Mouse (Mus musculus) bone marrow, adult 2 months (tissue): ENCODE results near the gene Olfr304. TPM values are rescaled to one million over a fixed set of nuclear protein-coding genes. Genes with fewer than 3 reads are reported as not detected.

Experiments
- H3K27ac ChIP-seq: fragments of 200-500 bp; 2 replicates; pipeline ENCODE4 v1.5.1; 2012; ENCODE audit warnings: low read depth, mild to moderate bottlenecking, control low read depth, inconsistent platforms, low read length; ENCODE audit not compliant: control insufficient read depth, poor library complexity, insufficient read depth
- H3K4me1 ChIP-seq: fragments of 200-500 bp; 2 replicates; pipeline ENCODE4 v1.6.1; 2011; ENCODE audit warnings: low read length; ENCODE audit not compliant: control insufficient read depth, insufficient read depth
- H3K4me3 ChIP-seq: fragments of 200-500 bp; replicated peaks from 2 replicates; pipeline ENCODE3; 2011; ENCODE audit warnings: mild to moderate bottlenecking, low read depth, low read length, control low read depth; ENCODE audit not compliant: control insufficient read depth
- CTCF ChIP-seq: fragments of 200-500 bp; IDR thresholded peaks from 2 replicates; pipeline ENCODE4 v1.5.1; 2011; ENCODE audit warnings: low read length, control low read depth; ENCODE audit not compliant: control insufficient read depth, insufficient read depth
- POLR2A ChIP-seq: fragments of 200-500 bp; IDR thresholded peaks from 2 replicates; pipeline ENCODE4 v1.6.1; 2011; ENCODE audit warnings: low read depth, mild to moderate bottlenecking, control low read depth, low read length, borderline replicate concordance; ENCODE audit not compliant: control insufficient read depth
- whole genome bisulfite sequencing: fragments of 180-500 bp; shearing (Covaris S2); methylation state at CpG from one replicate; pipeline ENCODE4 v1.1.7; 2018; 5-methylcytosine and 5-hydroxymethylcytosine counted together
- polyA plus RNA-seq: library from polyadenylated mRNA; stranded (reverse); fragments of >200 nt; gene quantifications from 2 replicates; pipeline ENCODE4 v1.2.4, GENCODE M21; 2011; ENCODE audit warnings: low replicate concordance; ENCODE audit not compliant: missing spikeins, insufficient read depth, insufficient read length

The Olfr304 gene
- polyA plus RNA-seq, 1 experiment = not detected

- WGBS = 67% methylated on average over 1 of the region's 1 CpGs
- Histone ChIP-seq H3K4me3 (no peak within 1 kb of the TSS), H3K27ac (no peak within 1 kb of the TSS), H3K4me1 (no peaks in the 10 kb centered on the region)
- TF ChIP-seq POLR2A (no peak), CTCF (no peak)
These were observed 49.0 kb downstream of the Olfr304 start, which contains the start of gene Olfr307 for GRCm38 (mm10) chr7:86337486-86337885. Olfr307 (minus strand) TSS chr7:86337586.

Other genes starting within 250 kb of the Olfr304 start
- gene Vmn2r75, start 214.9 kb downstream of the Olfr304 start, polyA plus RNA-seq = not detected in 2 replicates
- gene Vmn2r76, start 140.3 kb downstream of the Olfr304 start, polyA plus RNA-seq = 0.38 and 0.62 TPM in 2 replicates
- not detected in 2 replicates for gene Olfr310, start 109.5 kb downstream of the Olfr304 start, polyA plus RNA-seq
- gene Olfr309, start 73.0 kb downstream of the Olfr304 start, polyA plus RNA-seq = not detected in 2 replicates
- not detected in 2 replicates for gene Olfr308, start 61.0 kb downstream of the Olfr304 start, polyA plus RNA-seq
- gene Olfr307, start 49.1 kb downstream of the Olfr304 start, polyA plus RNA-seq = not detected in 2 replicates
- not detected in 2 replicates for gene Olfr305, start 19.7 kb downstream of the Olfr304 start, polyA plus RNA-seq
- gene Olfr303, start 11.1 kb upstream of the Olfr304 start, polyA plus RNA-seq = not detected in 2 replicates
- not detected in 2 replicates for gene Olfr301, start 17.2 kb upstream of the Olfr304 start, polyA plus RNA-seq
- not detected in 2 replicates for gene Olfr299, start 73.3 kb upstream of the Olfr304 start, polyA plus RNA-seq
- not detected in 2 replicates for gene Olfr298, start 105.8 kb upstream of the Olfr304 start, polyA plus RNA-seq
- gene Olfr297, start 133.3 kb upstream of the Olfr304 start, polyA plus RNA-seq = not detected in 2 replicates
- 0.27 and 1.1 TPM in 2 replicates for gene Olfr295, start 197.2 kb upstream of the Olfr304 start, polyA plus RNA-seq
- gene Olfr294, start 230.0 kb upstream of the Olfr304 start, polyA plus RNA-seq = not detected in 2 replicates